Mouse (Mus musculus) stomach, postnatal 0 days (tissue): ENCODE results near the gene Gatad2a. TPM values are rescaled to one million over a fixed set of nuclear protein-coding genes. Genes with fewer than 3 reads are reported as not detected.

Experiments
- ATAC-seq: fragments of 200-750 bp; cut with Nextera tagmentation; 2 replicates; pipeline ENCODE4 v1.8.0; 2017; ENCODE audit not compliant: low FRiP score, low TSS enrichment
- DNase-seq: peaks from one replicate; pipeline ENCODE4 v3.0.0-alpha.2; 2016; ENCODE audit warnings: low spot score
- H3K27ac ChIP-seq: fragments of 300-500 bp; sonication (generic); replicated peaks from 2 replicates; pipeline ENCODE4 v1.5.1; 2014; ENCODE audit warnings: mild to moderate bottlenecking, control low read depth
- H3K27me3 ChIP-seq: fragments of 300-500 bp; sonication (generic); 2 replicates; pipeline ENCODE4 v1.6.1; 2014; ENCODE audit warnings: low read length; ENCODE audit not compliant: control insufficient read depth, insufficient read depth
- H3K36me3 ChIP-seq: fragments of 300-500 bp; sonication (generic); 2 replicates; pipeline ENCODE4 v1.6.1; 2014; ENCODE audit warnings: low read length, mixed read lengths; ENCODE audit not compliant: control insufficient read depth, insufficient read depth
- H3K4me1 ChIP-seq: fragments of 300-500 bp; sonication (generic); replicated peaks from 2 replicates; pipeline ENCODE4 v1.6.1; 2014; ENCODE audit warnings: antibody characterized with exemption; ENCODE audit not compliant: control insufficient read depth, insufficient read depth
- H3K4me2 ChIP-seq: fragments of 300-500 bp; sonication (generic); replicated peaks from 2 replicates; pipeline ENCODE4 v1.6.1; 2014; ENCODE audit warnings: low read depth, mild to moderate bottlenecking, control low read depth, moderate library complexity
- H3K4me3 ChIP-seq: fragments of 300-500 bp; sonication (generic); 2 replicates; pipeline ENCODE4 v1.5.1; 2014; ENCODE audit warnings: low read depth, low read length, control low read depth
- H3K9ac ChIP-seq: fragments of 300-500 bp; sonication (generic); 2 replicates; pipeline ENCODE4 v1.6.1; 2014; ENCODE audit warnings: mild to moderate bottlenecking, low read length, control low read depth, mixed read lengths
- H3K9me3 ChIP-seq: fragments of 300-500 bp; sonication (generic); 2 replicates; pipeline ENCODE4 v1.6.1; 2016; ENCODE audit warnings: low read length; ENCODE audit not compliant: control insufficient read depth
- CTCF ChIP-seq: IDR thresholded peaks from 2 replicates; pipeline ENCODE4 v1.5.1; 2016; ENCODE audit warnings: antibody characterized with exemption, low read depth, mild to moderate bottlenecking, moderate library complexity
- EP300 ChIP-seq: optimal IDR thresholded peaks from 2 replicates; pipeline ENCODE3; 2016; ENCODE audit warnings: antibody characterized with exemption
- WGBS: fragments of 180-500 bp; shearing (Covaris S2); extraction: QIAGEN DNeasy Blood & Tissue Kit; methylation state at CpG from one replicate; pipeline ENCODE4 v1.1.7; 2014; 5-methylcytosine and 5-hydroxymethylcytosine counted together
- polyA plus RNA-seq: library from polyadenylated mRNA; unstranded; fragments of >200 nt; fragmentation: Nextera tagmentation; extraction: Ambion mirVana; gene quantifications from 2 replicates; pipeline ENCODE4 v1.2.1, GENCODE M21; 2015

The Gatad2a gene
- polyA plus RNA-seq, 1 experiment from 2014 or later = 32.4 TPM

DNA sequence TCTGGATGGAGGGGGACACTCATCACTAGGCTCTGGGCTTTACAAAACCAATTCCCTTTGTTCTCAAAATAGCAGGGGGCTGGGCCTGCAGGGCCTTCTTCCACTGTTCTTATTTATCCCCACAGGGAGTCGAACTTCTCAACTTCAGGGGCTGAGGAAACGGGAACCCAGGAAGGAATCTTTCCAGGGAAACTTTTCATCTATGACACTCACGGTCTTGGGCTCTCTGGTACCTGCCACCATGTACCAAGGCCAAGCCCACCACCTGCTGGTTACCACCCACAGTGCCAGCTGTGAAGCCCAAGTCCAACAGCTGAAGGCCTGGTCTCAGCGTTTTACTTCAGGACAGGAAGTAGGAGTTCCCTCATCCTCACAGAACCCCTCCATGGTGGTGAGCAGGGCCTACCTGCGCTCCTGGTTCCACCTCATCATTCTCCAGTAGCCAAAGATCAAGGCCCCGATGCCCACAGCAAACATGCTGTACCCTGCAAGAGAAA, 101.3 kb downstream of the Gatad2a start:
- Histone ChIP-seq H3K9ac (no peak overlapping the region), H3K4me3 (no peak overlapping the region), H3K4me2 (no peak overlapping the region), H3K27me3 (no peaks in the 10 kb centered on the region; the same call in 1 of the 2 replicates), H3K36me3 (peaks cover 4% of the 10 kb centered on the region; the same call in 1 of the 2 replicates), H3K9me3 (no peaks in the 10 kb centered on the region), H3K27ac (no peak overlapping the region), H3K4me1 (no peaks in the 10 kb centered on the region)
- ATAC-seq = no peak
- WGBS = 66% methylated on average over 6 of the region's 6 CpGs
- no peak for DNase-seq
- no peak for TF ChIP-seq EP300
- no peak for TF ChIP-seq CTCF

- Histone ChIP-seq H3K27ac (no peak overlapping the region), H3K27me3 (peaks cover 4% of the 10 kb centered on the region; the same call in 1 of the 2 replicates), H3K36me3 (peaks cover 4% of the 10 kb centered on the region; the same call in 1 of the 2 replicates), H3K4me2 (no peak overlapping the region), H3K9me3 (no peaks in the 10 kb centered on the region), H3K4me1 (no peaks in the 10 kb centered on the region), H3K9ac (no peak overlapping the region), H3K4me3 (no peak overlapping the region)
- DNase-seq = peak; percentile 80
- WGBS = 43% methylated on average over 17 of the region's 17 CpGs
- peak; percentile 62 for ATAC-seq
- peak; percentile 75 for TF ChIP-seq CTCF
- no peak for TF ChIP-seq EP300
Observed at GRCm38 (mm10) chr8:69893863-69894262, 102.3 kb downstream of the Gatad2a start.

GRCm38 (mm10) chr8:69890813-69891241, 105.4 kb downstream of the Gatad2a start:
- no peak for ATAC-seq
- peak; percentile 82 for TF ChIP-seq CTCF
- TF ChIP-seq EP300 = no peak
- Histone ChIP-seq H3K4me2 (no peak overlapping the region), H3K4me1 (no peaks in the 10 kb centered on the region), H3K36me3 (no peaks in the 10 kb centered on the region; the same call in 1 of the 2 replicates), H3K27ac (no peak overlapping the region), H3K4me3 (no peak overlapping the region), H3K9ac (no peak overlapping the region), H3K27me3 (peaks cover 14% of the 10 kb centered on the region), H3K9me3 (no peaks in the 10 kb centered on the region)
- WGBS = 43% methylated on average over 19 of the region's 19 CpGs
- peak; percentile 63 for DNase-seq

DNA sequence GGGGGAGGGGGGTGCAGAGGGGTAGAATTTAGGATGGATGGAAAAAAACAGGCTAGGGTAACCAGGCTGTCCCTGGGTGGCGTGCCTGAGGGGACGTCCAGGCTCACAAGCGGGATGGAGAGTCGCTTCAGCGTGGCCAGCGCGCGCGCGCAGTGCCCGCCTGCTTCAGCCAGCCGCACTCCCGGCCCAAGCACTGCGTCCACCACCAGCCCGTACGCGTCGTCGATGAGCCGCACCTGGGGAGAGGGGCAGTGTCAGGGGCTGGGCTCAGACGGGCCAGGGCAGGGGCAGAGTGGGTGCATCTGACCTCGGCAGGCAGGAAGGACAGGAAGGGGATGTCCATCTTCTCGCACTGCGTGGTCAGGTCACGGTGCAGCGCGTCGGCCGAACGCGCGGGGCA, 107.3 kb downstream of the Gatad2a start:
- WGBS = 4% methylated on average over 32 of the region's 32 CpGs
- no peak for ATAC-seq
- no peak overlapping the region for H3K27ac ChIP-seq
- H3K4me1 ChIP-seq = no peaks in the 10 kb centered on the region
- no peaks in the 10 kb centered on the region; the same call in 1 of the 2 replicates for H3K36me3 ChIP-seq
- H3K9me3 ChIP-seq = no peaks in the 10 kb centered on the region
- peak overlapping the region; percentile 52 for H3K4me2 ChIP-seq
- no peak overlapping the region; the same call in 1 of the 2 replicates for H3K9ac ChIP-seq
- peaks cover 24% of the 10 kb centered on the region for H3K27me3 ChIP-seq
- H3K4me3 ChIP-seq = peak overlapping the region; percentile 30
- DNase-seq = no peak
- no peak for TF ChIP-seq CTCF
- TF ChIP-seq EP300 = no peak

GRCm38 (mm10) chr8:69888244-69888866, 107.8 kb downstream of the Gatad2a start:
- Histone ChIP-seq H3K27me3 (peaks cover 27% of the 10 kb centered on the region), H3K4me1 (no peaks in the 10 kb centered on the region), H3K36me3 (no peaks in the 10 kb centered on the region; the same call in 1 of the 2 replicates), H3K4me2 (peak overlapping the region; percentile 52), H3K4me3 (peak overlapping the region; percentile 30), H3K9me3 (no peaks in the 10 kb centered on the region), H3K9ac (no peak overlapping the region; the same call in 1 of the 2 replicates), H3K27ac (no peak overlapping the region)
- DNase-seq (no peak), ATAC-seq (peak; percentile 25)
- 6% methylated on average over 24 of the region's 24 CpGs for WGBS
- TF ChIP-seq EP300 (no peak), CTCF (no peak)
